Mouse (Mus musculus) brown adipose tissue, adult 24 weeks (tissue): ENCODE measurements around the gene Enpp7. TPM values are rescaled to one million over a fixed set of nuclear protein-coding genes. Genes with fewer than 3 reads are reported as not detected.
A peak's percentile ranks its signal among the peaks of the same experiment; 100 is the strongest.

Experiments used
- H3K27ac ChIP-seq: fragments of 200-500 bp; replicated peaks from 2 replicates; pipeline ENCODE4 v1.5.1; 2012; ENCODE audit warnings: low read depth, mild to moderate bottlenecking, low read length
- H3K4me1 ChIP-seq: fragments of 200-500 bp; 2 replicates; pipeline ENCODE4 v1.6.1; 2012; ENCODE audit warnings: low read length, mixed read lengths; ENCODE audit not compliant: control insufficient read depth, insufficient read depth, insufficient read length
- H3K4me3 ChIP-seq: fragments of 200-500 bp; 2 replicates; pipeline ENCODE4 v1.5.1; 2012; ENCODE audit warnings: low read depth, mild to moderate bottlenecking, low read length, moderate library complexity; ENCODE audit not compliant: insufficient read depth
- polyA plus RNA-seq: library from polyadenylated mRNA; stranded (reverse); fragments of >200 nt; gene quantifications from 2 replicates; pipeline ENCODE4 v1.2.4, GENCODE M21; 2012; ENCODE audit not compliant: missing spikeins, insufficient read depth, insufficient read length

Gene Enpp7
- polyA plus RNA-seq, 1 experiment = not detected

DNA sequence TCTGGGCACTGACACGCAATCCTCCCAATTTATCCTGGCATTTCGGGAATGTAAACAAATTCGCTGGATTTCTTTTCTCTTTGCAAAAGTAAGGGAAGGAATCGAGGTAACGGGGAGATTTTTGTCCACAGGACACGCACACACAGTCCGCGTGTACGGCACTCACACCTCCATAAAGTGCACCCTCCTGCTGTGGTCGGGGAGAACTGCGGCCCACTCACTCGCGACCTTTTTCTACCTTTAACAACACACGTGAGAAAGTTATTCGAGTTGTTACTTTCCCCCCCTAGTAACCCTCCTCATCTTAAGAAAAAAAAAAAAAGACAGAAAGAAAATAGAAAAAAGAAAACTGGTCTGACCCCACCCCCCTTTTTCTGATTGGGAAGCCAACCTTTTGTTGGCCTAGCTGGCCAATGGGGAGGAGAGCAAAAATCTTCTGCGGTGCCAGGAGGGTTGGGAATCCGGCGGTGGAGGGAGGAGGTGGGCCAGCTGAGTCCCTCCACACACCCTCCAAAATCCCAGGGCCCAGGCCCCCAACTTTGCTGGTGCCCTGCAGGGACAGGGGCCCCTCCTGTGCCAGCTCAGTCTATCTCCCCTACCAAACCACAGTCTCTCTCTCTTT, 49.9 kb downstream of the Enpp7 start:
- peaks cover 6% of the 10 kb centered on the region for H3K4me1 ChIP-seq
- peak overlapping the region; percentile 49 for H3K4me3 ChIP-seq

GRCm38 (mm10) chr11:119038744-119039484, 50.9 kb downstream of the Enpp7 start:
- Histone ChIP-seq H3K4me3 (no peak overlapping the region), H3K4me1 (peaks cover 6% of the 10 kb centered on the region), H3K27ac (no peak overlapping the region)

More for the DNA sequence above, 49.9 kb downstream of the Enpp7 start:
- H3K27ac ChIP-seq = no peak overlapping the region

DNA sequence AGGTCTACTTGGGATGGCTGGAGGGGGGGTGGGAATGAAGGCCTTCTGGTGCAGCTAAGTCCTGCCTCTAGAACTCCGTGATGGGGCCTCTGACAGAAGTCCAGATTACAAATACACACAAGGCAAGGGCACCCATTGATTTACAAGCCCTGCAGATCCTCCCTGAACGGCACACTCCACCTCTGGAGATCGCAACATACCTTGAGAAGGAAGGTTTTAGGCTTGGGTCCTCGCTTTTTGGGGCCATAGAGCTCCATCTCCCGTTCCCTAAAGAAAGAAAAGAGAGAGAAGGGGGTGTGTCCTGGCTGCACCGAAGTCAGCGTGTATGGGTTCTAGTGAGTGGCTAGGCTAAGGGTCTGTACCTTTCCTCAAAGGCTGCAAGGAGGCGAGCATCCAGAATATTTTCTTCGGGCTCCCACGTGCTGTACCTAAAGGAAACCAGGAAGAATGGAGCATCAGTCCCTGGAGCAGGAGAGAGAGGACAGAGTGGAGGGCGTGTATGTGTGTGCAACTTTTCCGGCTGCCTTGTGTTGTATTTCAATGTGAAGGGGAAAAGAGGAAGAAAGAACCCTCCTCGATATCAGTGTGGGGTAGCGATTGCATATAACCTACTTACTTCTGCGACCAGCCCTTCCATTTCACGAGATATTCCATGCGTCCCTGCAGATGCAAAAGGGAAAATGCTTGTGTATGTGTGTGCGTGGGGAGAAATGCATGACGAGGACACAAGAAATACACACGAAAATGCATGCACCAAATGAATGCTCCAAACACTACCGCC, 51.9 kb downstream of the Enpp7 start:
- H3K4me1 ChIP-seq = peaks cover 6% of the 10 kb centered on the region
- peak overlapping the region; percentile 84 for H3K4me3 ChIP-seq
- H3K27ac ChIP-seq = no peak overlapping the region

DNA sequence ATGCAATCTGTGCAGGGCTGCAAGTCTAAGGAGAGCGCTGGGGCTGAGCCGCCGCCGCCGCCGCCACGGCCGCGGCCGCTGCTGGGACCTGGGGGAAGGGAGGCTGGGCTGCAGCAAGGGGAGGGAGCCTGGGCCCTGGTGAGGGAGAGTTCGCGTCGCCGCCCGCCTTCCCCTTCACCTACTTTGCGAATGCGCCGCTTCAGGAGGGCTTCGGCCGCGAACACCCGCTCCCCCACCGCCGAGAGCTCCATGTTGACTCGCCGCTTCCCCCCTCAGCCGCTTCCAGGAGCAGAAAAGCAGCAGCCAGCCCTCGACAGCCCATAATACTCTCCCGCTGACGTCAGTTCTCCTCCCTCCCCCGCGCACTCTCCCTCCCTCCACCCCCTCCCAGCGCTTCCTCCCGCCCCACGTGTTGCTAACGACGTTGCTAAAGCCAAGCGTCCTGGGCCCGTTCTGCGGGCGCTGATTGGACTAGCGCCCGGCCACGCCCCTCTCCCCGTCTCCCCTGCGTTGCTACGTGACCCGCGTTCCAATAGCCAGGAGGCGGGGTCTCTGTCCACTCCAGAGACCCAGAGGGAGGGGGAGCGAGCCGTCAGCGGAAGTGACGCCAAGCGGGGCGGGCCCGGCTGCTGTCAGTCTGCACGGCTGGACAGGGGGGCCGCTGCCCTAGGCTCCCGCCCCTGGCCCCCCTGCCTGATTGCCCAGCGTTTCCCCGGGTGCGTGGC, 52.8 kb downstream of the Enpp7 start, which contains the start of gene Cbx8:
TSS of gene Cbx8 (minus strand) at position 370 of the 725 bp plus-strand sequence.
- Histone ChIP-seq H3K27ac (peak within 1 kb of the TSS; percentile 82), H3K4me3 (peak within 1 kb of the TSS; percentile 84), H3K4me1 (peaks cover 6% of the 10 kb centered on the region)

DNA sequence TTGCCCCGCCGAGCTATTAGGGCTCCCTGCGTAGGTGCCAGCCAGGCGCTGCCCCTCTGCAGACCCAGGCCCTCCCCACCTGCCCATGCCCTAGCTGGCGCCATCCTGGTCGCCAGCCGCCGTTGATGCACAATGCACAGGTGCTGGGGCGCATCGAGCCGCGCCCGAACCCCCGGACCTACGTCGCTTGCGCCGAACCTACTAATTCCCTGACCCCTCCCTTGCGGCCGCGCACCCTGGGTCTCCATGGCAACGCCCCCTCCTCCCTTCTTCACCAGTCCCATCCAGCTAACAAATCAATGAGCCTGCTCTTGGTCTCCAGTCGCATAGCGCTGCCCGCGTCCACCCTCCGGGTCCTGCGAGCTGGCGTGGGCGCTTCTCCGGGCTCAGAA, 53.3 kb downstream of the Enpp7 start:
- Histone ChIP-seq H3K4me3 (peak overlapping the region; percentile 66), H3K4me1 (peaks cover 6% of the 10 kb centered on the region), H3K27ac (no peak overlapping the region)

DNA sequence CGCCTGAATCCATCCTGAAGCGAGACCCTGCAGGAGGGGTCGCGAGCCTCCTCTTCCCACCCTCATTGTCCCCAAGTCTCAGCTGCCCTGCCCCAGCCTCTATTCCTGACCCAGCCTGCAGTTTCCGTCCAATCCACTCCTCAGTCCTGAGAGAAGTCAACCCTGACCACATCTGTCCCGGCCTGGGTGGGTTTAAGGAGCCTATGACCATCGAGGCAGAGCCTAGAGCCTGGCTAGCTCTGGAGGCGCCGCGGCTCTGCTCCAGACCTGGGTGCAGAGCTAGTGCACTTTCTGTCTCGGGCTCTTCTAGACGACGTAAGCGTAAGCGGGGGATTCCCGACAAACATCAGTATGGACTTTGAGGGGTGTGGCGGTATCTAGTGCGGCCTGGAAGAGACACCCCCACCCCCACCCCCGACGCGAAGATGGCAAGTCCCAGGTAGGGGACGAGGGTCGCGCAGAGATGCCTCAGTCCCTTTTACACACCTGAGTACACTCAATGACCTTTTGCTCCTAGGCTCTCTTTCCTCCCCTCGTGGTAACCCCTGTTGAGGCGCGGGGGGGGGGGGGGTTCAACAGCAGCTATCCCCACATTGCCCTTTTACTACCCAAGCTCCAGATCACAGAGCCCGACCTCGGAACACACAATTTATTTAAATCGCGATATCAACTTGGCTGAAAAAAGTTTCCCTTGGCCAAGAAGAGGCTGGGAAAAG, 53.9 kb downstream of the Enpp7 start:
- H3K4me1 ChIP-seq = peaks cover 6% of the 10 kb centered on the region
- peak overlapping the region; percentile 66 for H3K4me3 ChIP-seq
- no peak overlapping the region for H3K27ac ChIP-seq

Other genes starting within 250 kb of the Enpp7 start
- gene Rbfox3, start 76.6 kb upstream of the Enpp7 start, polyA plus RNA-seq = not detected in 2 replicates
- gene Cbx2, start 34.8 kb downstream of the Enpp7 start, polyA plus RNA-seq = 0.91 and 1.1 TPM in 2 replicates
- gene Cbx8, start 52.8 kb downstream of the Enpp7 start, polyA plus RNA-seq = 4.7 and 9.1 TPM in 2 replicates
- gene Cbx4, start 98.0 kb downstream of the Enpp7 start, polyA plus RNA-seq = 37.3 and 37.4 TPM in 2 replicates
- gene Tbc1d16, start 240.3 kb downstream of the Enpp7 start, polyA plus RNA-seq = 3.3 and 4.4 TPM in 2 replicates
- not detected in 2 replicates for gene Ccdc40, start 240.4 kb downstream of the Enpp7 start, polyA plus RNA-seq